Mouse (Mus musculus): ENCODE measurements at regions not wholly inside any gene's neighbourhood (a gene's known extent, or its start where the extent isn't known, plus 50 kb on each side); places are given as distances from the start of the nearest gene placed in this dataset.

GRCm38 (mm10) chr2:9795401-9795800, 85.7 kb upstream of the 4930412O13Rik start:
- ATAC-seq (no peak), DNase-seq (no peak)
- Histone ChIP-seq H3K4me3 (ENCODE audit: low read depth, low read length) (no peak overlapping the region), H3K9ac (replicated peaks) (no peak overlapping the region), H3K36me3 (replicated peaks; ENCODE audit: insufficient read depth, low read length) (no peaks in the 10 kb centered on the region), H3K4me2 (ENCODE audit: low read depth, low read length) (no peak overlapping the region), H3K27ac (ENCODE audit: low read depth) (no peak overlapping the region), H3K27me3 (ENCODE audit: insufficient read depth, low read length) (no peaks in the 10 kb centered on the region), H3K9me3 (ENCODE audit: low read length) (no peaks in the 10 kb centered on the region), H3K4me1 (ENCODE audit: insufficient read depth) (no peaks in the 10 kb centered on the region)
- WGBS (ENCODE audit: insufficient replicate concordance) = 65% methylated on average over 4 of the region's 4 CpGs
- no peak for TF ChIP-seq EP300 (IDR thresholded peaks at IDR 0.05; ENCODE audit: low read depth)
- TF ChIP-seq CTCF (IDR thresholded peaks at IDR 0.05; ENCODE audit: low read depth) = no peak

GRCm38 (mm10) chr2:9801484-9801883, 79.6 kb upstream of the 4930412O13Rik start:
- no peak overlapping the region for H3K4me2 ChIP-seq (ENCODE audit: low read depth, low read length)
- DNase-seq = no peak
- no peak overlapping the region for H3K27ac ChIP-seq (ENCODE audit: low read depth)
- H3K4me1 ChIP-seq (ENCODE audit: insufficient read depth) = no peaks in the 10 kb centered on the region
- no peaks in the 10 kb centered on the region for H3K27me3 ChIP-seq (ENCODE audit: insufficient read depth, low read length)
- H3K4me3 ChIP-seq (ENCODE audit: low read depth, low read length) = no peak overlapping the region
- no peak for TF ChIP-seq EP300 (IDR thresholded peaks at IDR 0.05; ENCODE audit: low read depth)
- TF ChIP-seq CTCF (IDR thresholded peaks at IDR 0.05; ENCODE audit: low read depth) = no peak
- no peak overlapping the region for H3K9ac ChIP-seq (replicated peaks)
- ATAC-seq = no peak
- H3K36me3 ChIP-seq (replicated peaks; ENCODE audit: insufficient read depth, low read length) = no peaks in the 10 kb centered on the region
- WGBS (ENCODE audit: insufficient replicate concordance) = 17% methylated on average over 8 of the region's 8 CpGs
- H3K9me3 ChIP-seq (ENCODE audit: low read length) = no peaks in the 10 kb centered on the region

GRCm38 (mm10) chr2:9804306-9804705, 76.7 kb upstream of the 4930412O13Rik start:
- H3K27ac ChIP-seq (ENCODE audit: low read depth) = no peak overlapping the region
- H3K9me3 ChIP-seq (ENCODE audit: low read length) = no peaks in the 10 kb centered on the region
- no peak overlapping the region for H3K9ac ChIP-seq (replicated peaks)
- DNase-seq (no peak), ATAC-seq (no peak)
- TF ChIP-seq CTCF (IDR thresholded peaks at IDR 0.05; ENCODE audit: low read depth) = no peak
- TF ChIP-seq EP300 (IDR thresholded peaks at IDR 0.05; ENCODE audit: low read depth) = no peak
- H3K4me3 ChIP-seq (ENCODE audit: low read depth, low read length) = no peak overlapping the region
- H3K4me2 ChIP-seq (ENCODE audit: low read depth, low read length) = no peak overlapping the region
- no peaks in the 10 kb centered on the region for H3K27me3 ChIP-seq (ENCODE audit: insufficient read depth, low read length)
- no peaks in the 10 kb centered on the region for H3K4me1 ChIP-seq (ENCODE audit: insufficient read depth)
- no peaks in the 10 kb centered on the region for H3K36me3 ChIP-seq (replicated peaks; ENCODE audit: insufficient read depth, low read length)
- WGBS (ENCODE audit: insufficient replicate concordance) = 42% methylated on average over 3 of the region's 3 CpGs

GRCm38 (mm10) chr2:9805590-9805989, 75.5 kb upstream of the 4930412O13Rik start:
- no peak for ATAC-seq
- Histone ChIP-seq H3K27ac (ENCODE audit: low read depth) (no peak overlapping the region), H3K9me3 (ENCODE audit: low read length) (no peaks in the 10 kb centered on the region)

More at GRCm38 (mm10) chr2:9805590-9805989, 75.5 kb upstream of the 4930412O13Rik start:
- no peak for DNase-seq
- Histone ChIP-seq H3K27me3 (ENCODE audit: insufficient read depth, low read length) (no peaks in the 10 kb centered on the region), H3K9ac (replicated peaks) (no peak overlapping the region), H3K36me3 (replicated peaks; ENCODE audit: insufficient read depth, low read length) (no peaks in the 10 kb centered on the region), H3K4me2 (ENCODE audit: low read depth, low read length) (no peak overlapping the region), H3K4me1 (ENCODE audit: insufficient read depth) (no peaks in the 10 kb centered on the region), H3K4me3 (ENCODE audit: low read depth, low read length) (no peak overlapping the region)
- WGBS (ENCODE audit: insufficient replicate concordance) = 71% methylated on average over 6 of the region's 6 CpGs
- TF ChIP-seq CTCF (IDR thresholded peaks at IDR 0.05; ENCODE audit: low read depth) = no peak
- no peak for TF ChIP-seq EP300 (IDR thresholded peaks at IDR 0.05; ENCODE audit: low read depth)
